Mouse (Mus musculus) lung, embryonic 16.5 days (tissue): ENCODE measurements at regions not wholly inside any gene's neighbourhood (a gene's known extent, or its start where the extent isn't known, plus 50 kb on each side); places are given as distances from the start of the nearest gene placed in this dataset.

ENCODE experiments used
- ATAC-seq: fragments of 200-750 bp; cut with Nextera tagmentation; 2 replicates; pipeline ENCODE4 v1.8.0; 2017; ENCODE audit warnings: low read depth, mild to moderate bottlenecking, moderate library complexity
- H3K27ac ChIP-seq: fragments of 300-500 bp; sonication (generic); 2 replicates; pipeline ENCODE4 v1.5.1; 2014; ENCODE audit warnings: mild to moderate bottlenecking, control low read depth, low read length
- H3K27me3 ChIP-seq: fragments of 300-500 bp; sonication (generic); 2 replicates; pipeline ENCODE4 v1.6.1; 2014; ENCODE audit warnings: low read depth, low read length, mixed read lengths; ENCODE audit not compliant: control insufficient read depth, insufficient read depth
- H3K36me3 ChIP-seq: fragments of 300-500 bp; sonication (generic); 2 replicates; pipeline ENCODE4 v1.6.1; 2014; ENCODE audit warnings: low read length; ENCODE audit not compliant: control insufficient read depth, insufficient read depth
- H3K4me1 ChIP-seq: fragments of 300-500 bp; sonication (generic); replicated peaks from 2 replicates; pipeline ENCODE4 v1.6.1; 2014; ENCODE audit warnings: low read length, mixed read lengths; ENCODE audit not compliant: control insufficient read depth, insufficient read depth
- H3K4me2 ChIP-seq: fragments of 300-500 bp; sonication (generic); 2 replicates; pipeline ENCODE4 v1.6.1; 2014; ENCODE audit warnings: low read depth, low read length, control low read depth
- H3K4me3 ChIP-seq: fragments of 300-500 bp; sonication (generic); 2 replicates; pipeline ENCODE4 v1.5.1; 2014; ENCODE audit warnings: mild to moderate bottlenecking, low read length, control low read depth
- H3K9ac ChIP-seq: fragments of 300-500 bp; sonication (generic); 2 replicates; pipeline ENCODE4 v1.6.1; 2014; ENCODE audit warnings: low read length, control low read depth
- H3K9me3 ChIP-seq: fragments of 300-500 bp; sonication (generic); 2 replicates; pipeline ENCODE4 v1.6.1; 2016; ENCODE audit warnings: low read length; ENCODE audit not compliant: control insufficient read depth
- WGBS: fragments of 180-500 bp; shearing (Covaris S2); extraction: QIAGEN DNeasy Blood & Tissue Kit; methylation state at CpG from one replicate; pipeline ENCODE4 v1.1.7; 2014; 5-methylcytosine and 5-hydroxymethylcytosine counted together

- H3K9ac ChIP-seq, result no peak overlapping the region
- peaks cover 5% of the 10 kb centered on the region; the same call in 1 of the 2 replicates for H3K4me1 ChIP-seq
- WGBS, result 10% methylated on average over 2 of the region's 2 CpGs
- no peaks in the 10 kb centered on the region for H3K9me3 ChIP-seq
- H3K36me3 ChIP-seq, result no peaks in the 10 kb centered on the region
- H3K27ac ChIP-seq, result no peak overlapping the region
- no peak overlapping the region for H3K4me3 ChIP-seq
- ATAC-seq, result peak; percentile 59
- H3K27me3 ChIP-seq, result no peaks in the 10 kb centered on the region
- H3K4me2 ChIP-seq, result no peak overlapping the region
Observed at GRCm38 (mm10) chr10:95622879-95623517, 50.3 kb downstream of the Anapc15-ps start.

- Histone ChIP-seq H3K4me3 (no peak overlapping the region), H3K4me1 (peaks cover 5% of the 10 kb centered on the region; the same call in 1 of the 2 replicates), H3K27me3 (no peaks in the 10 kb centered on the region), H3K9me3 (no peaks in the 10 kb centered on the region), H3K36me3 (no peaks in the 10 kb centered on the region), H3K4me2 (no peak overlapping the region), H3K9ac (no peak overlapping the region), H3K27ac (no peak overlapping the region)
- ATAC-seq, result no peak
- WGBS, result 85% methylated on average over 3 of the region's 3 CpGs
Observed at GRCm38 (mm10) chr10:95620796-95621195, 52.5 kb downstream of the Anapc15-ps start.

- no peak overlapping the region for H3K27ac ChIP-seq
- H3K9me3 ChIP-seq, result no peaks in the 10 kb centered on the region
- WGBS, result 46% methylated on average over 10 of the region's 10 CpGs
- H3K4me3 ChIP-seq, result no peak overlapping the region
- H3K4me1 ChIP-seq, result peaks cover 5% of the 10 kb centered on the region; the same call in 1 of the 2 replicates
- H3K27me3 ChIP-seq, result no peaks in the 10 kb centered on the region
- H3K4me2 ChIP-seq, result no peak overlapping the region
- no peak overlapping the region for H3K9ac ChIP-seq
- no peaks in the 10 kb centered on the region for H3K36me3 ChIP-seq
- ATAC-seq, result no peak
Observed at GRCm38 (mm10) chr10:95619601-95620000, 53.6 kb downstream of the Anapc15-ps start.

- WGBS, result 52% methylated on average over 9 of the region's 9 CpGs
Observed at GRCm38 (mm10) chr10:95618451-95619079, 54.6 kb upstream of the Nudt4 start.

GRCm38 (mm10) chr10:95616821-95617220 lies 52.9 kb upstream of the Nudt4 start:
- H3K27ac ChIP-seq, result no peak overlapping the region
- WGBS, result 75% methylated on average over 5 of the region's 5 CpGs
- H3K36me3 ChIP-seq, result no peaks in the 10 kb centered on the region
- no peak overlapping the region for H3K9ac ChIP-seq
- ATAC-seq, result no peak
- H3K4me2 ChIP-seq, result no peak overlapping the region
- H3K9me3 ChIP-seq, result no peaks in the 10 kb centered on the region
- no peaks in the 10 kb centered on the region for H3K27me3 ChIP-seq
- no peak overlapping the region for H3K4me3 ChIP-seq
- no peaks in the 10 kb centered on the region for H3K4me1 ChIP-seq

More at GRCm38 (mm10) chr10:95618451-95619079, 54.6 kb upstream of the Nudt4 start:
- ATAC-seq, result no peak
- H3K27ac ChIP-seq, result no peak overlapping the region
- no peak overlapping the region for H3K4me2 ChIP-seq
- H3K36me3 ChIP-seq, result no peaks in the 10 kb centered on the region
- H3K9me3 ChIP-seq, result no peaks in the 10 kb centered on the region
- H3K9ac ChIP-seq, result no peak overlapping the region
- H3K4me1 ChIP-seq, result peaks cover 5% of the 10 kb centered on the region; the same call in 1 of the 2 replicates
- no peaks in the 10 kb centered on the region for H3K27me3 ChIP-seq
- no peak overlapping the region for H3K4me3 ChIP-seq

- 72% methylated on average over 25 of the region's 25 CpGs for WGBS
- H3K4me3 ChIP-seq, result no peak overlapping the region
- ATAC-seq, result no peak
- no peak overlapping the region for H3K4me2 ChIP-seq
- H3K9me3 ChIP-seq, result no peaks in the 10 kb centered on the region
- H3K4me1 ChIP-seq, result no peaks in the 10 kb centered on the region; the same call in 1 of the 2 replicates
- H3K36me3 ChIP-seq, result no peaks in the 10 kb centered on the region
- no peaks in the 10 kb centered on the region for H3K27me3 ChIP-seq
- H3K27ac ChIP-seq, result no peak overlapping the region
- H3K9ac ChIP-seq, result no peak overlapping the region
Observed at GRCm38 (mm10) chr10:95615849-95616650, 52.1 kb upstream of the Nudt4 start.
